13 mouse cellular contexts compared by ENCODE assay signal in genomic region chr3:104358747-104359146, GRCm38 (mm10).
DNase-seq lines count a peak whose midpoint lies in the region; ATAC-seq and TF ChIP-seq lines count a peak whose summit lies in the region.
"Had no signal": no experiment of that assay in that cellular context is flagged by ENCODE, and none has a peak within 500 bp of the region (broad histone marks: within the 10 kb centered on the region; RNA-seq: fewer than 3 reads in every experiment).

No protein-coding gene starts in this region.

- TF ChIP-seq CTCF in intestine, postnatal 0 days (IDR thresholded peaks at IDR 0.05; ENCODE audit: low read depth) = no peak

- no peaks in the 10 kb centered on the region for H3K27me3 ChIP-seq in liver, embryonic 11.5 days (replicated peaks; ENCODE audit: control insufficient read depth, insufficient read depth, low read length)
- H3K27me3 ChIP-seq in intestine, postnatal 0 days (replicated peaks; ENCODE audit: control insufficient read depth, insufficient read depth, low read length) = no peaks in the 10 kb centered on the region
- H3K27me3 ChIP-seq in stomach, embryonic 15.5 days (replicated peaks) = no peaks in the 10 kb centered on the region
- H3K27me3 ChIP-seq: embryonic facial prominence, embryonic 12.5 days had no signal

- no peaks in the 10 kb centered on the region for H3K9me3 ChIP-seq in liver, embryonic 11.5 days (ENCODE audit: control insufficient read depth, low read length)
- H3K9me3 ChIP-seq in intestine, postnatal 0 days (ENCODE audit: control insufficient read depth) = no peaks in the 10 kb centered on the region
- H3K9me3 ChIP-seq in stomach, embryonic 15.5 days = no peaks in the 10 kb centered on the region
- H3K9me3 ChIP-seq: embryonic facial prominence, embryonic 12.5 days had no signal

- intact Hi-C loops in left cerebral cortex, postnatal 10 days (cut with DNase I) = no loop called here

- H3K36me3 ChIP-seq in liver, embryonic 11.5 days (ENCODE audit: control insufficient read depth, insufficient read depth, low read length) = no peaks in the 10 kb centered on the region
- H3K36me3 ChIP-seq in intestine, postnatal 0 days (ENCODE audit: control insufficient read depth, insufficient read depth) = no peaks in the 10 kb centered on the region
- H3K36me3 ChIP-seq in stomach, embryonic 15.5 days = no peaks in the 10 kb centered on the region
- H3K36me3 ChIP-seq: embryonic facial prominence, embryonic 12.5 days had no signal

- H3K4me2 ChIP-seq in liver, embryonic 11.5 days = no peak overlapping the region
- no peak overlapping the region for H3K4me2 ChIP-seq in intestine, postnatal 0 days (replicated peaks; ENCODE audit: low read depth)
- H3K4me2 ChIP-seq in stomach, embryonic 15.5 days = no peak overlapping the region
- H3K4me2 ChIP-seq: embryonic facial prominence, embryonic 12.5 days had no signal

- no peak overlapping the region for H3K9ac ChIP-seq in liver, embryonic 11.5 days (ENCODE audit: low read depth, low read length)
- H3K9ac ChIP-seq in intestine, postnatal 0 days (ENCODE audit: low read depth, low read length) = no peak overlapping the region
- no peak overlapping the region for H3K9ac ChIP-seq in stomach, embryonic 15.5 days
- H3K9ac ChIP-seq: embryonic facial prominence, embryonic 12.5 days had no signal

- no peak; the same call in 1 of the 2 replicates for ATAC-seq in liver, embryonic 11.5 days (replicated peaks; ENCODE audit: low FRiP score)
- ATAC-seq in intestine, postnatal 0 days = peak; percentile 54
- no peak for ATAC-seq in stomach, embryonic 15.5 days (ENCODE audit: insufficient read depth, low FRiP score, low read depth)
- ATAC-seq: midbrain, embryonic 16.5 days had no signal

- H3K27ac ChIP-seq in liver, embryonic 11.5 days (ENCODE audit: low read depth, low read length) = no peak overlapping the region
- H3K27ac ChIP-seq in intestine, postnatal 0 days (ENCODE audit: low read depth, low read length) = peak overlapping the region; percentile 43; the same call in 1 of the 2 replicates
- peak overlapping the region; percentile 57 for H3K27ac ChIP-seq in stomach, embryonic 15.5 days
- H3K27ac ChIP-seq: embryonic facial prominence, embryonic 12.5 days had no signal

- peak; percentile 29 to 48 for DNase-seq in adrenal gland, adult (ENCODE audit: inconsistent age in 2 of 2, low spot score in 1 of 2)
- no peak for DNase-seq in adrenal gland, postnatal 4 days (ENCODE audit: low spot score in 2 of 2)
- peak; percentile 7 for DNase-seq in liver
- DNase-seq in liver, embryonic 11.5 days (ENCODE audit: low spot score) = no peak
- DNase-seq in left cerebral cortex, postnatal 10 days (ENCODE audit: extremely low spot score in 1 of 2, low spot score in 2 of 2) = no peak
- DNase-seq in natural killer cell, adult 2 months (ENCODE audit: low spot score in 2 of 2) = no peak
- DNase-seq: cerebellum, postnatal 36 days; right cerebral cortex, adult 18-20 months; thymus, postnatal 14 days had no signal

- WGBS in liver, embryonic 11.5 days = 56% methylated on average over 5 of the region's 5 CpGs
- WGBS in intestine, postnatal 0 days = 43% methylated on average over 5 of the region's 5 CpGs
- 63% methylated on average over 5 of the region's 5 CpGs for WGBS in stomach, embryonic 15.5 days

- no peak overlapping the region for H3K4me3 ChIP-seq in liver, embryonic 11.5 days (ENCODE audit: low read depth, low read length)
- no peak overlapping the region for H3K4me3 ChIP-seq in intestine, postnatal 0 days (ENCODE audit: low read depth, low read length)
- H3K4me3 ChIP-seq in stomach, embryonic 15.5 days (replicated peaks) = no peak overlapping the region
- H3K4me3 ChIP-seq: embryonic facial prominence, embryonic 12.5 days had no signal

- no peaks in the 10 kb centered on the region for H3K4me1 ChIP-seq in liver, embryonic 11.5 days (replicated peaks; ENCODE audit: control insufficient read depth, insufficient read depth, low read length)
- H3K4me1 ChIP-seq in intestine, postnatal 0 days (replicated peaks; ENCODE audit: control insufficient read depth, insufficient read depth, low read length) = peaks cover 3% of the 10 kb centered on the region; the same call in 1 of the 2 replicates
- peaks cover 18% of the 10 kb centered on the region for H3K4me1 ChIP-seq in stomach, embryonic 15.5 days
- H3K4me1 ChIP-seq: embryonic facial prominence, embryonic 12.5 days had no signal

Comparison
In these comparisons a context has a peak if more than half of its experiments do, and no peak if none do; other contexts are left out.
1. DNase-seq: peak in adrenal gland, adult (2 of 2) and liver (single experiment); none in adrenal gland, postnatal 4 days (0 of 2), liver, embryonic 11.5 days (single experiment), left cerebral cortex, postnatal 10 days (0 of 2) and natural killer cell, adult 2 months (0 of 2).